Mouse (Mus musculus): Measurements from ENCODE around the gene Vegfa.

- TF ChIP-seq GATA1 (IDR thresholded peaks at IDR 0.05; ENCODE audit: low read length) (no peak), TAL1 (IDR thresholded peaks at IDR 0.05; ENCODE audit: low read length) (no peak)
Observed at GRCm38 (mm10) chr17:46063283-46063973, 31.3 kb upstream of the Vegfa start.

Data from erythroblast, embryonic 14.5 days (primary cell).